In genomic region chr4:111632615-111633014, GRCm38 (mm10) we compare ENCODE assay signal across 9 mouse cellular contexts.
"Had no signal": no experiment of that assay in that cellular context is flagged by ENCODE, and none has a peak within 500 bp of the region (broad histone marks: within the 10 kb centered on the region; RNA-seq: fewer than 3 reads in every experiment).

No protein-coding gene starts in this region.

- ATAC-seq: lung, postnatal 0 days; midbrain, embryonic 16.5 days had no signal

- DNase-seq: lung, adult 18-20 months; lung, postnatal 4 days; midbrain, embryonic 14.5 days; right cerebral cortex, postnatal 14 days; thymus, adult 18-20 months; thymus, postnatal 14 days; thymus, postnatal 36 days had no signal
